Mouse (Mus musculus) mature B cell (primary cell): Measurements from ENCODE around the gene Ttc9c.

Experiments
- in situ Hi-C: fragments of 300-500 bp; cut with MboI; formaldehyde crosslinking; loops from 2 replicates; pipeline ENCODE4 v1.14.3; 2019

Gene Ttc9c

GRCm38 (mm10) chr19:8830664-8831063 lies 11.5 kb upstream of the Ttc9c start:
- in situ Hi-C loops, result no loop called here

DNA sequence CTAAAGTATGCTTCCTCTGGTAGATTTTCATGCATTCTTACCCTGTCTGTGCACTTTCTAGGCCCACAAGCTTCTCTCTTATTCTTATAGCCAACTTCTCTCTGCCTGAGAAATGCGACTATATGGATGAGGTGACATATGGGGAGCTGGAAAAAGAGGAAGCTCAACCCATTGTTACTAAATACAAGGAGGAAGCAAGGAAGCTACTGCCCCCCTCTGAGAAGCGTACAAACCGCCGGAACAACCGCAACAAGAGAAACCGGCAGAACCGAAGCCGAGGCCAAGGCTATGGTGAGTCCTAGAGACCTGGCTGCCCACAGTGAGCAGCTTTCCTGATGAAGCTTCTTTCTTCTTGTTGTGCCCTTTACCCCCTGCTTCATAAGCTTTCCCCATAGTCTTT lies 10.5 kb upstream of the Ttc9c start, which contains the start of gene AC129217.1:
Gene AC129217.1, plus strand, starts transcription at position 114 of the 400 bp plus-strand sequence.
- in situ Hi-C loops, result no loop called here

GRCm38 (mm10) chr19:8822696-8823095 lies 3.6 kb upstream of the Ttc9c start:
- in situ Hi-C loops, result no loop called here

- in situ Hi-C loops, result no loop called here
Measured at GRCm38 (mm10) chr19:8821146-8821545, 2.0 kb upstream of the Ttc9c start.

- in situ Hi-C loops, result no loop called here
Measured at GRCm38 (mm10) chr19:8820424-8820956, 1.4 kb upstream of the Ttc9c start.

GRCm38 (mm10) chr19:8819596-8820423 lies 677 bp upstream of the Ttc9c start, which contains the start of gene Hnrnpul2:
Hnrnpul2 (plus strand) TSS chr19:8820010.
- in situ Hi-C loops, result no loop called here

DNA sequence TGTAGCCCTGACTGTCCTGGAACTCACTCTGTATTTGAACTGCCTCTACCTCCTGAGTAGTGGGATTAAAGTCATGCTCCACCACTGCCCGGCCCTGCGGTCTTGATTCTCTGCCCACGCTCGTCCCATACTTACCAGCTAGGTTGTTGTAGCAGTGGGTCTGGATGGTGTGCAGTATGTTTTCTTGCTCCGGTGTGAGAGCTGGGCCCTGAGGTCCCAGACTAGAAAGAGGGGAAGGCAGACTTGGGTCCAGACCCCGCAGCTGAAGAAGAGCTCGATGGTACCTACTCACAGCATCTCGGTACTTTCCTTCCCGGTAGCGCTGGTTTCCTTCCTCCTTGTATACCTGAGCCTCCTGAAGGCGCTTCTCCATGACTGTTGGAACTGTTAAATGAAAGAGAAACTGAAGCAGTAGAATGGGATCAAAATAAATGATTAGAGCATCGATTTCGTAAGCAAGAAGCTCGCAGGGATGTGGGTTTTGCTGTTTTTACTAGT lies 783 bp downstream of the Ttc9c start:
- in situ Hi-C loops, result no loop called here

GRCm38 (mm10) chr19:8817001-8817400 lies 2.1 kb downstream of the Ttc9c start:
- in situ Hi-C loops, result no loop called here

GRCm38 (mm10) chr19:8815812-8816211 lies 3.3 kb downstream of the Ttc9c start:
- in situ Hi-C loops, result no loop called here

DNA sequence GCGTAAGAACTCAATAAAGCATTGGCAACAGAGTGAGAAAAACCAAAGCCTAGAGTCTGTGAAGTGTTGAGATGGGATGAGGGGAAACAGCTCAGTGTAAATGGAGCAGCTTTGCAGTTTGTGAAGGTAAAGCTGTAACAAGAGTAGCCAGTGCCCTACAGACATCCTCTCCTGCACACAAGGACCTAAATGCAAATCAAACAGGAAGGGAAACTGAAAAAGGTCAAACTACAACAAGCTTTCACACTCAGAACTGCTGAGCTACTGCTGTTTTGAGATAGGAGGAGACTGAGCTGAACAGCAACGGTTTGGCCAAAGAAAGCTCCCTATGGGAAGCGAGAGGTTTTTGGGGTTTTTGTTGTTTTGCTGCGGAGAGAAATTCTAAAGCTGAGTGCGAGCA lies 12.3 kb downstream of the Ttc9c start:
- in situ Hi-C loops, result no loop called here

GRCm38 (mm10) chr19:8803879-8804660 lies 15.1 kb downstream of the Ttc9c start:
- in situ Hi-C loops, result no loop called here

- in situ Hi-C loops, result no loop called here
Measured at GRCm38 (mm10) chr19:8803204-8803780, 15.8 kb downstream of the Ttc9c start.

DNA sequence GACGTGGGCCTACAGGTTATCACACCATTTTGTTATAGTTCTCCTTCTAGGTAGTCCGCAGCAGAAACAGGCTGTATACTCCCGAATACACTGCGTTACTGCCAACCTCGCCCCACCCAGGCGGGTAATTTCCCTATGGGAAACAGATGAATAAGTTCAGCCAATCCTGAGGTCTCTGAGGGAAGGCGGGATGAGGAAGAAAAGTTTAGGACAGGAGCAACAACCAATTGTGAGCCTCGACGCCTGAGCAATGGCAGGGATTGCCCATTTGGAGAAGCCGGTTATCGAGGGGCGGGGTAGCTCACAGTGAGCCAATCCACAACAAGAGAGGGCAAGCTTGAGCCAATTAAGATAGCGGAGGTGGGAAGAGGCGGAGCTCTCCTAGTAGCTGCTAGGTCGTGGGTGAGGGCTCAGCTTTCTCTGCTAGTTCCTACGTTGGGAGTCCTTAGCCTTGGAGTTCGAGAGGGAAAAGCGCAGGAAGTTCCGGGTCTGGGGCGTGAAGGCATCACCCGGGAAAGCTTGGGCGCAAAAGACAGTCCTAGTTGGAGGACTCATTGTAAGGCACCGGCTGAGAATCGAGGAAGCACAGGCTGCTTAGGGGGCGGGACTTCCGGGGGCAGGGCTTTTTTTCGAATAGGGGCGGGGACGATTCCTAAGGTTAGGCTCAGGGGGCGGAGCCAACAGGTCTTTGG lies 16.9 kb downstream of the Ttc9c start, which contains the start of gene Zbtb3:
Gene Zbtb3, plus strand, starts transcription at position 426 of the 692 bp plus-strand sequence.
- in situ Hi-C loops, result no loop called here

DNA sequence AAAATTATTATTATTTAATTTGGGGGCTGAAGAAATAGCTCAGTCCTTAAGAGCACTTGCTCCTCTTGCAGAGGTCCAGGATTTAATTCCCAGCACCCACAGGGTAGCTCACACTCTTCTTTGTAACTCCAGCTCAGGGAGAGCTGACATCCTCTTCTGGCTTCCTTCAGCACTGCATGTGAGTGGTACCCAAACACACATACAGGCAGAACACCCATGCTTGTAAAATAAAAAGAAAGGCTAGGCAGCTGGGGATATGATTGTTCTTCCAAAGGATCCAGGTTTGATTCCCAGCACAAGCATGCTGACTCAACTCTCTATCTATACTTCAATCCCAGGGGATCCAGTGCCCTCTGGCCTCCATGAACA lies 20.2 kb downstream of the Ttc9c start:
- in situ Hi-C loops, result no loop called here

DNA sequence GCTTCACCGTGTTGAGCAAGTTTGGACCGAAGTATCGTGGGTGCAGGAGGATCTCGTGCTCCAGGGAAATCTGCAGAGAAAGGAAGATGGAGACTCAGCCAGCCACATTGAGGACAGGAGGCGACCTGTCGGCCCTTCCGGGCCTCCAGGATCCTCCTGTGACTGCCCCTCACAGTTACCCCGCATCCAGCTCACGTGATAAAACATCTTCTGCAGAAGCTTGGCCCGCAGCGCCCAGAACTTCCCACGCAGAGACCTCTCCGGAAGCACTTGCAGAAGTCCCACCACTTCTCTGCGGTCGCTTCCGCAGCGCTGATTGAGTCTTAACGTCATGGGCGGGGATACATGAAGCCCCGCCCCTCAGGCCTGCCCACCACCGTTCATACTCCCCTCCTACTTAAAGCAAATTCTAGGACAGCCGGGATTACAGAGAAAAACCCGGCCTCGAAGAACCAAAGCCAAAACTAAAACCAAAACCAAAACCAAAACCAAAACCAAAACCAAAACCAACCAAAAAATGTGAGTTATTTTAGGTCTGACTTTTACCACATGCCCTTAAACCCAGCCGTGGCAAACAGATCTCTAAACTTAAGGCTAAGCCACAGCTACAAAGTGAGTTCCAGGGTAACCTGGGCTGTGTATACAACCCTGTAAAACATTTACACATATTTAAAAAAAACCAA lies 20.7 kb downstream of the Ttc9c start, which contains the start of gene Polr2g:
Gene Polr2g, minus strand, starts transcription at position 314 of the 683 bp plus-strand sequence.
- in situ Hi-C loops, result no loop called here

DNA sequence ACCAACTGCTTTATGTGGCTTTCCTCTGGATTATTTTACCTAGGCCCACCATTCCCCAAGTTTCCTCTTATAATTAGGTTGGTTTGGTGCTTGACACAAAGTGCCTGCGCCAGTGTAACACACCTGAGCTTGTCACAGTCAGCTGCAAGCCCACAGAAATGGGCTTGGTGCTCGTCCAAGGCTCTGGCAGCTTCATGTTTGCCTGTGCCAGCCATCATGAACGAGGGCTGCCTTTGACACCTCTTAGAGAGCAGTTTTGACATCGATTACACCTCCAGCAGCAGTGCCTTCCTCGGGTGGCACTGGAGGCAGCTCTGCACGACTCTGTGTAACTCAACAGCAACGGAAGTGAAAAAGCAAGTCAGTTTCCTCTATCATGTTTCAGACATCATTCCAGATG lies 29.0 kb downstream of the Ttc9c start:
- in situ Hi-C loops, result no loop called here

DNA sequence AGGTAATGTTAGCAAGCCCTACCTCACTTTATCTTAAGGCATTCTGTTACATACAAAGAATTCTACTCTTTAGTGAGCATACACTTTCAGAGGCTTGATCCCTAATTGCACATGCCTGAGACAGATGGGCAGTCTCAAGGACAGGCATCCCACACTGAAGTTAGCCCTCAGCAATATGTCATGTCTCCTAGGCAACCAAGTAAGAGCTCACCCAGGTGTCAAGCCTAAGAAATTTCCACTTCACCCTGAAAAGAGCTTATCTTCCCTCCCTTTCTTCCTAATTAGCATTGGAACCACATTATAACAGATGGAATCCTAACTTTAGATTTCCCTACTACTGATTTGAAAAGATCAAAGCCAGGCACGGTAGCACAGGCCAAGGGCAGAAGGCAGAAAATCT lies 30.0 kb downstream of the Ttc9c start:
- in situ Hi-C loops, result no loop called here

DNA sequence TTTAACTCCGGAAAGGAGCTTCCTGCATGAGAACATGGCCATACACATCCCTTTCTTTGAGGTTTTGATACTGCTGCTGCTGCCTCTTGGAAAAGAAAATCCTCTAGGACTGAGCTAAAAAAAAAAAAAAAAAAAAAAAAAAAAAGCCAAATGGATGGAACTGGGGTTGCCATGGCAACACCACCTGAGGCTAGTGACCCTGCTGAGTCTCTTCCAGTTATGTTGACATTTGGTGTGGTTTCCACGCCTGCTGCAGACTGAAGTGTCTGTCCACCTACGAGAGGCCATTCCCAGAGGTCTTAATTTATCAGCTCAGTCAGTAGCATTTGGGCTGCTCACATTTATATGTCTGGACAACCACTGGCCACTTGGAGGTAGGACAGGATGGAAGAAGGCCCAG lies 30.6 kb downstream of the Ttc9c start:
- in situ Hi-C loops, result no loop called here

- in situ Hi-C loops, result no loop called here
Measured at GRCm38 (mm10) chr19:8786008-8786781, 32.9 kb downstream of the Ttc9c start, which contains the start of gene Taf6l. Taf6l (minus strand) TSS chr19:8786417.

DNA sequence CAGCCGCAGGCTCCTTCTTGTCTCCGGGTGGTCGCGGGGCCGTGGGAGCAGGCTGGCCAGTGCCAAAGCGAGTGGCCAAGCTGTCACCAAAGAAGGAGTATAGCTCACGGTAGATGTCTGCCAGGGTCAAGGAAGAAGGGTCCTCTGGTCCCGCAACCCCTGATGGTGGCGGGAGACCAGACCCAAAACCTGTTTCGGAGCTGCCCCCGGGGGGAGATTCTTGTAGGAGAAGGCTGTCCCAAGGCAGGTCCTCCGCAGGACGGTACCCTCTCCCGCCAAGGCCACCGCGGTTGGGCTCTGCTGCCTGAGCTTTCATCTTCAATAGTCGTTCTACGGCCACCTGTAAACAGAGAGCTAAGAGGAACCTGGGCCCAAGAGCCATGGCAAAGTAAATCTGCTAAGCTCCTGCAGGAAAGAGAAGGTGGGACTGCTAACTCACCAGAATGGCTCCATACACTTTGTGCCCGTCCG lies 44.1 kb downstream of the Ttc9c start:
- in situ Hi-C loops, result no loop called here
